Mouse (Mus musculus): ENCODE data around the gene Adm2. TPM values are rescaled to one million over a fixed set of nuclear protein-coding genes. Genes with fewer than 3 reads are reported as not detected.
A peak's percentile ranks its signal among the peaks of the same experiment; 100 is the strongest.

The Adm2 gene
- polyA plus RNA-seq, 1 experiment from 2014 or later = not detected

- no peak overlapping the region for H3K4me2 ChIP-seq
- no peak for ATAC-seq
Measured at GRCm38 (mm10) chr15:89293778-89294177, 28.7 kb upstream of the Adm2 start.

GRCm38 (mm10) chr15:89295580-89296165, 26.8 kb upstream of the Adm2 start:
- Histone ChIP-seq H3K4me3 (no peak overlapping the region), H3K9me3 (replicated peaks) (no peaks in the 10 kb centered on the region), H3K27me3 (no peaks in the 10 kb centered on the region), H3K4me2 (no peak overlapping the region), H3K9ac (no peak overlapping the region), H3K4me1 (no peaks in the 10 kb centered on the region), H3K36me3 (ENCODE audit: poor library complexity, severe bottlenecking) (peaks cover 97% of the 10 kb centered on the region), H3K27ac (no peak overlapping the region)
- ATAC-seq = no peak
- 92% methylated on average over 8 of the region's 8 CpGs for WGBS

More at GRCm38 (mm10) chr15:89293778-89294177, 28.7 kb upstream of the Adm2 start:
- Histone ChIP-seq H3K4me3 (no peak overlapping the region), H3K4me1 (no peaks in the 10 kb centered on the region), H3K36me3 (ENCODE audit: poor library complexity, severe bottlenecking) (peaks cover 99% of the 10 kb centered on the region), H3K9ac (no peak overlapping the region), H3K27me3 (no peaks in the 10 kb centered on the region), H3K27ac (no peak overlapping the region), H3K9me3 (replicated peaks) (no peaks in the 10 kb centered on the region)
- 97% methylated on average over 10 of the region's 10 CpGs for WGBS

- H3K9me3 ChIP-seq (replicated peaks) = no peaks in the 10 kb centered on the region
- no peak for ATAC-seq
- no peak overlapping the region for H3K27ac ChIP-seq
- H3K27me3 ChIP-seq = no peaks in the 10 kb centered on the region
- H3K4me1 ChIP-seq = no peaks in the 10 kb centered on the region
- no peak overlapping the region for H3K4me2 ChIP-seq
- H3K4me3 ChIP-seq = no peak overlapping the region
- 79% methylated on average over 1 of the region's 1 CpGs for WGBS
- peaks cover 97% of the 10 kb centered on the region for H3K36me3 ChIP-seq (ENCODE audit: poor library complexity, severe bottlenecking)
- no peak overlapping the region for H3K9ac ChIP-seq
Measured at GRCm38 (mm10) chr15:89296465-89296864, 26.1 kb upstream of the Adm2 start.

- no peak overlapping the region for H3K4me3 ChIP-seq
- ATAC-seq = no peak
- H3K36me3 ChIP-seq (ENCODE audit: poor library complexity, severe bottlenecking) = peaks cover 97% of the 10 kb centered on the region
- no peaks in the 10 kb centered on the region for H3K4me1 ChIP-seq
- no peak overlapping the region for H3K9ac ChIP-seq
- WGBS = 92% methylated on average over 2 of the region's 2 CpGs
- no peaks in the 10 kb centered on the region for H3K9me3 ChIP-seq (replicated peaks)
- H3K4me2 ChIP-seq = no peak overlapping the region
- no peak overlapping the region for H3K27ac ChIP-seq
- no peaks in the 10 kb centered on the region for H3K27me3 ChIP-seq
Measured at GRCm38 (mm10) chr15:89297695-89298094, 24.8 kb upstream of the Adm2 start.

GRCm38 (mm10) chr15:89300180-89300579, 22.3 kb upstream of the Adm2 start:
- H3K4me2 ChIP-seq = no peak overlapping the region
- no peaks in the 10 kb centered on the region for H3K9me3 ChIP-seq (replicated peaks)
- 92% methylated on average over 13 of the region's 13 CpGs for WGBS
- H3K27me3 ChIP-seq = no peaks in the 10 kb centered on the region
- peaks cover 97% of the 10 kb centered on the region for H3K36me3 ChIP-seq (ENCODE audit: poor library complexity, severe bottlenecking)
- no peak overlapping the region for H3K4me3 ChIP-seq
- H3K4me1 ChIP-seq = no peaks in the 10 kb centered on the region
- ATAC-seq = no peak
- H3K27ac ChIP-seq = no peak overlapping the region
- no peak overlapping the region for H3K9ac ChIP-seq

- no peaks in the 10 kb centered on the region for H3K9me3 ChIP-seq (replicated peaks)
- no peak overlapping the region for H3K4me3 ChIP-seq
- 96% methylated on average over 8 of the region's 8 CpGs for WGBS
- H3K36me3 ChIP-seq (ENCODE audit: poor library complexity, severe bottlenecking) = peaks cover 97% of the 10 kb centered on the region
- H3K27me3 ChIP-seq = no peaks in the 10 kb centered on the region
- H3K4me1 ChIP-seq = no peaks in the 10 kb centered on the region
- no peak overlapping the region for H3K9ac ChIP-seq
- no peak overlapping the region for H3K4me2 ChIP-seq
- H3K27ac ChIP-seq = no peak overlapping the region
- no peak for ATAC-seq
Measured at GRCm38 (mm10) chr15:89300600-89300999, 21.9 kb upstream of the Adm2 start.

GRCm38 (mm10) chr15:89305966-89306365, 16.6 kb upstream of the Adm2 start:
- no peak for ATAC-seq
- WGBS = 72% methylated on average over 1 of the region's 1 CpGs
- Histone ChIP-seq H3K27ac (no peak overlapping the region), H3K4me2 (no peak overlapping the region), H3K36me3 (ENCODE audit: poor library complexity, severe bottlenecking) (peaks cover 65% of the 10 kb centered on the region), H3K4me3 (no peak overlapping the region), H3K27me3 (no peaks in the 10 kb centered on the region), H3K9ac (no peak overlapping the region), H3K9me3 (replicated peaks) (no peaks in the 10 kb centered on the region), H3K4me1 (peaks cover 16% of the 10 kb centered on the region)

GRCm38 (mm10) chr15:89307461-89307860, 15.1 kb upstream of the Adm2 start:
- H3K4me3 ChIP-seq = no peak overlapping the region
- 93% methylated on average over 13 of the region's 13 CpGs for WGBS
- H3K27me3 ChIP-seq = no peaks in the 10 kb centered on the region
- peaks cover 24% of the 10 kb centered on the region for H3K4me1 ChIP-seq
- no peak for ATAC-seq
- H3K36me3 ChIP-seq (ENCODE audit: poor library complexity, severe bottlenecking) = peaks cover 50% of the 10 kb centered on the region
- H3K9me3 ChIP-seq (replicated peaks) = no peaks in the 10 kb centered on the region
- no peak overlapping the region for H3K9ac ChIP-seq
- no peak overlapping the region for H3K27ac ChIP-seq
- no peak overlapping the region for H3K4me2 ChIP-seq

- H3K27me3 ChIP-seq = no peaks in the 10 kb centered on the region
Measured at GRCm38 (mm10) chr15:89308406-89309139, 13.9 kb upstream of the Adm2 start.

GRCm38 (mm10) chr15:89309962-89310498, 12.5 kb upstream of the Adm2 start:
- H3K4me3 ChIP-seq = no peak overlapping the region
- no peak for ATAC-seq
- H3K27me3 ChIP-seq = no peaks in the 10 kb centered on the region
- H3K4me2 ChIP-seq = no peak overlapping the region
- H3K27ac ChIP-seq = peak overlapping the region; percentile 28; the same call in 1 of the 2 replicates
- H3K36me3 ChIP-seq (ENCODE audit: poor library complexity, severe bottlenecking) = peaks cover 24% of the 10 kb centered on the region
- no peak overlapping the region for H3K9ac ChIP-seq
- H3K9me3 ChIP-seq (replicated peaks) = no peaks in the 10 kb centered on the region
- peaks cover 44% of the 10 kb centered on the region for H3K4me1 ChIP-seq
- WGBS = 69% methylated on average over 6 of the region's 6 CpGs

More at GRCm38 (mm10) chr15:89308406-89309139, 13.9 kb upstream of the Adm2 start:
- Histone ChIP-seq H3K9ac (no peak overlapping the region), H3K4me1 (peaks cover 36% of the 10 kb centered on the region), H3K36me3 (ENCODE audit: poor library complexity, severe bottlenecking) (peaks cover 39% of the 10 kb centered on the region), H3K9me3 (replicated peaks) (no peaks in the 10 kb centered on the region), H3K4me3 (no peak overlapping the region), H3K27ac (no peak overlapping the region), H3K4me2 (no peak overlapping the region)
- 88% methylated on average over 7 of the region's 7 CpGs for WGBS
- no peak for ATAC-seq

GRCm38 (mm10) chr15:89313359-89313758, 9.2 kb upstream of the Adm2 start:
- Histone ChIP-seq H3K9ac (peak overlapping the region; percentile 93; the same call in 1 of the 2 replicates), H3K27ac (no peak overlapping the region), H3K27me3 (no peaks in the 10 kb centered on the region), H3K4me3 (no peak overlapping the region), H3K36me3 (ENCODE audit: poor library complexity, severe bottlenecking) (no peaks in the 10 kb centered on the region), H3K4me1 (peaks cover 44% of the 10 kb centered on the region), H3K9me3 (replicated peaks) (no peaks in the 10 kb centered on the region), H3K4me2 (peak overlapping the region; percentile 91)
- 80% methylated on average over 4 of the region's 4 CpGs for WGBS
- ATAC-seq = no peak

GRCm38 (mm10) chr15:89314107-89314506, 8.4 kb upstream of the Adm2 start:
- no peak for ATAC-seq
- Histone ChIP-seq H3K4me2 (peak overlapping the region; percentile 91), H3K27me3 (no peaks in the 10 kb centered on the region), H3K9me3 (replicated peaks) (no peaks in the 10 kb centered on the region), H3K4me1 (peaks cover 40% of the 10 kb centered on the region), H3K27ac (no peak overlapping the region), H3K36me3 (ENCODE audit: poor library complexity, severe bottlenecking) (no peaks in the 10 kb centered on the region), H3K4me3 (peak overlapping the region; percentile 95), H3K9ac (peak overlapping the region; percentile 93)
- 29% methylated on average over 3 of the region's 3 CpGs for WGBS
